Mouse (Mus musculus) 416B (cell line): ENCODE measurements around the gene Rad9a.
"Not testable (repeated sequence)": the region's sequence is repeated elsewhere in the genome, so short reads cannot be mapped to it uniquely, and the experiment has no call there.

Source experiments
- DNase-seq: peaks from one replicate; pipeline ENCODE4 v3.0.0; 2011; ENCODE audit warnings: low read depth

Rad9a gene

DNA sequence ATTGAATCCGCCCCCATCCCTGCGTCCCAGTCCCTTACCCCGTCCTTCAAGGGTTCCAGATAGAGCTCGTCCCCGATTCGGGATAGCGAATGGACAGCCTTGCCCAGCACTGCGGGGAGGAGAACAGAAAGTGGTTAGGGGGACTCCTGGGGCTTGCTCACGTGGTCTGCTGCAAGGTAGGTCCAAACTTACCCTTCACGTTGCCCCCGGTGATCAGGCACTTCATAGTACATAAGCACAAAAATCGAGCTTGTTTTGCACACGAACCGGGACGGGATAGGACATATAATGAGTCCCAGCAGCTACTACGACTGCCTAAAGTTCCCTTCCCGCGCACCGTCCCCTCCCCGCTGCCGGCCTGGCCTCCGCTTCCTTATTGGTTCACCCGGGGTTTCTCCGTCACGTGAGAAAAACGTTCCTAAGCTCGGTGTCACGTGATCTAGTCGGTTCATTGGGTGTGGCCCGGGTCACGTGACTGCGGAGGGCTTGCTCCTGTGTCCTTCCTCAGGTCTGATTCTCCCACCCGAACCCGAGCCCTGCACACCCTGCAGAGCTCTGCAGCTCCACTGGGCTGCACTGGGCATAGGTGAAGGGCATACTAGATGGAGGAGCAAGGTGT is at the start of gene Rad9a:
Gene Rad9a (minus strand): TSS at position 372 of the 619 bp plus-strand sequence.
- DNase-seq: peak; percentile 100

DNA sequence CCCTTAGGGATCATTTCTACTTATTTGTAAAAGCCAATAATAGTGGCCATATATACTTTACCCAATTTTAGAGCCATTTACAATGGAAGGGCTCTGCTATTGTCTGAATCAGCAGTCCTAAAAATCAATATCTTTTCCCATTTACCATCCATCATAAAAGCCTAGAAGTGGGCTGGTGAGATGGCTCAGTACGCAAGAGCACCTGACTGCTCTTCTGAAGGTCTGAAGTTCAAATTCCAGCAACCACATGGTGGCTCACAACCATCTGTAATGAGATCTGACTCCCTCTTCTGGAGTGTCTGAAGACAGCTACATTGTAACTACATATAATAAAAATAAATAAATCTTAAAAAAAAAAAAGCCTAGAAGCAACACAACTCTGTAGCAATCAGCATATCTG is 47.2 kb upstream of the Rad9a start:
- DNase-seq: not testable (repeated sequence)

DNA sequence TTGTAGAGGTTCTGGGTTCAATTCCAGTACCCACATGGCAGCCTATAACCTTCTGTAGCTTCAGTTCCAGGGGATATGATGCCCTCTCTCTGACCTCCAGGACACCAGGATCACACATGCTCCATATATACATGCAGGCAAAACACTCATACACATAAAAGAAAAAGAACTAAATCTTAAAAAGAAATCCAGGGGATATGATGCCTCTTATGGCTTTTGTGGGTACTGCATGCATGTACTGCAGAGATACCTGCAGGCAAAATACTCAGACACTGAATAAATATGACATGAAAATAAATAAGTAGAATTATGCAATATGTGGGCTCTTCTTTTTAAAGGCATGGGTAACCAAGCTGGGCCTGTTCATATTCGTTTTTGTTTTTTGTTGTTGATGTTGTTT is 45.5 kb upstream of the Rad9a start:
- peak; percentile 48 for DNase-seq

DNA sequence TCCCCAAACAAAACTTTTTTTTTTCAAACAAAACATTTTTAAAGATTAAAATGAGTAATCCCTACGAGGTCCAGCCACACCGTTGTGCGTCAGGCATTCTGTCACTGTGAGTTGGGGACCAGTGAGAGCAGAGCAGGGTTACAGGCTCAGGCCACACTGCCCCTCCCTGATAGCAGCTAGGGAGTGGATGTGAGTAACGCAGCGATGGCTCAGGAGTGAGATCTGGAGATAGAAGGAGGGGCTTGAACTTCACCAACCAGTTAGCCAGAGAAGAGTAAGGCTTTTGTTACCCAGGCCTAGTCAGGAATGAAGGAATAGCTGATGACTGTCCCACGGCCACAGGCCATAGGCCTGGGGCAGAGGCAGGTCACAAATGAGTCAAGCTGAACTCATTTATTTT is 43.3 kb upstream of the Rad9a start:
- no peak for DNase-seq

DNA sequence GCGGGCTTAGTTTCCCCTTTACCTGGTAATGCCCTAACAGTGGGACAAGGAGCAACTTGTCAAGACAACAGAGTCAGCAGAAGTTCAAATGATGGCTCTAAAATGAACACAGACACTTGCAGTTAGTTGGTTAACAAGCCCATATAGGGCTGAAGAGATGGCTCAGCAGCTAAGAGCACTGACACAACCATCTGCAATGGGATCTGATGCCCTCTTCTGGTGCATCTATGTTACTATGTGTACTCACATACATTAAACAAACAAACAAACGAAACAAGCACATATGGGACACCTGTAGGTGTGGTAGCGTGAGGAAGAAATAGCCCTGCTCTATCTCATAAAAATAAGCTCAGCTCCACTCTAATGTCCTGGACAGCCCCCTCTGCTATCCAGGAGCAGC is 41.0 kb upstream of the Rad9a start:
- DNase-seq: peak; percentile 46

DNA sequence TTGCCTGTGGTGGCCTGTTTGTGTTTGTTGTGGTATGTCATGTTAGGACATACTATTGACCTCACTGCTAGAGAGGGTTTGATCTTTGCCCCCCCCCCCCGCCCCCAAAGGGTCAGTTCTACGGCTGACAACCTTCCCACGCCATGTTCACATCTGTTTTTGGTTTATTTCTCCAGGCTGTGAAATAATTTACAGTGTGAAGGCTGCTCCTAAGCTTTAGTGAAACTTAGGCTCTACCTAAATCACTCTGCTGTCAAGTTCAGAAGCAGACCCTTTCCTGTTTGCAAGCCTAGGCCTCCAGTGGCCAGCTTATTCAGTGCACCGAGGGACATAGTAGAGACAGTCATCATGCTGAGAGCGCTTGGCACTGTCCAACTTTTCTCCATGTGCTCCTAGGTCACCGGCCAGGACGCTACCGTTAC is 38.8 kb upstream of the Rad9a start:
- no peak for DNase-seq

DNA sequence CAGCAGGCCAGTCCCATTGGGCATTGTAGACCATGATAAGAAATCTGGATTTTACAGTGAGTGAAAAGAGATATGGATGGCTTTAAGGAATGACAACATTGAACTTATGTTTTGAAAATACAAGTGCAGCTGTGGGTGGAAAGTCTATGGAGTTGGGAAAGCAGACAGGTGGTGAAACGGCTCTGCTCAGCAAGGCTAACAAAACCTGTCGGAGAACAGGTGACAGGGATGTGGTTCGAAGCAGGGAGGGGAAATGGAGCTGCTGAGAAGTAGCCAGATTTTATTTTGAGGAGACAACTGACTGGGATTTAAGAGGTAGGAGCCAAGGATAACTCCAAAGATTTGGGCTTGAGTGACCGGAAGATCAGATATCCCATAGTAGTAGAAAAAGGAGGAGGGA is 33.1 kb upstream of the Rad9a start:
- no peak for DNase-seq

DNA sequence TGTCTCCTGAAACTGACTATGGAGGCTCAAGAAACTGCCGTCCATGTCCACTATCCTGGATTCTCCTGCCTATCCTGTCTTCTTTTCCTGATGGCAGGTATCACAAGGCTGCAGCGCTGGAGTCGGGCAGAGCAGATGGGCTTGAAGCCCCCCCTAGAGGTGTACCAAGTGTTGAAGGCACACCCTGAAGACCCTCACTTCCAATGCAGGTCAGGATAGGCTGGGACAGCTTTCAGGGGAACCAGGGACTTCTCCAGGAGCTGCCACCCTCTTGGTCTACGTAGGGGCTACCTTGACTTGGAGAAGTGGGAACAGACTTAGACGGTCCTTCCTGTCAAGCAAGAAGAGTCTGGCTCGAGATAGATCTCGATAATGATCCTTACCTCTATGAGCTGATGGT is 31.2 kb upstream of the Rad9a start:
- no peak for DNase-seq

DNA sequence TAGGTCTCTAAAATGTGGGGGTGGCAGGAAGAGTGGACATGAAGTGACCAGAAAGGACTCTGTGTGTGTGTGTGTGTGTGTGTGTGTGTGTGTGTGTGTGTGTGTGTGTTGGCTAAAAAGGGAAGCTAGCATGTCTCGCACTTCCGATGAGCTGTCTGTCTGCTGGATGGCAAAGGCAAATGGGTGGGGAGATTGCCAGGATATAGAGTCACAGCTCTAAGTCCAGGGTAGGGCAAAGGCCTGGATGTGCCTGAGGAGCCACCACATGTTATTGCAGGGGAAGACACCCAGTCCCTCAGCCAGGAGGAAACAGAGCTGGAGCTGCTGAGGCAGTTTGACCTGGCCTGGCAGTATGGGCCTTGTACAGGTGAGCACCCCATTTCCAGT is 30.7 kb upstream of the Rad9a start:
- peak; percentile 90 for DNase-seq

DNA sequence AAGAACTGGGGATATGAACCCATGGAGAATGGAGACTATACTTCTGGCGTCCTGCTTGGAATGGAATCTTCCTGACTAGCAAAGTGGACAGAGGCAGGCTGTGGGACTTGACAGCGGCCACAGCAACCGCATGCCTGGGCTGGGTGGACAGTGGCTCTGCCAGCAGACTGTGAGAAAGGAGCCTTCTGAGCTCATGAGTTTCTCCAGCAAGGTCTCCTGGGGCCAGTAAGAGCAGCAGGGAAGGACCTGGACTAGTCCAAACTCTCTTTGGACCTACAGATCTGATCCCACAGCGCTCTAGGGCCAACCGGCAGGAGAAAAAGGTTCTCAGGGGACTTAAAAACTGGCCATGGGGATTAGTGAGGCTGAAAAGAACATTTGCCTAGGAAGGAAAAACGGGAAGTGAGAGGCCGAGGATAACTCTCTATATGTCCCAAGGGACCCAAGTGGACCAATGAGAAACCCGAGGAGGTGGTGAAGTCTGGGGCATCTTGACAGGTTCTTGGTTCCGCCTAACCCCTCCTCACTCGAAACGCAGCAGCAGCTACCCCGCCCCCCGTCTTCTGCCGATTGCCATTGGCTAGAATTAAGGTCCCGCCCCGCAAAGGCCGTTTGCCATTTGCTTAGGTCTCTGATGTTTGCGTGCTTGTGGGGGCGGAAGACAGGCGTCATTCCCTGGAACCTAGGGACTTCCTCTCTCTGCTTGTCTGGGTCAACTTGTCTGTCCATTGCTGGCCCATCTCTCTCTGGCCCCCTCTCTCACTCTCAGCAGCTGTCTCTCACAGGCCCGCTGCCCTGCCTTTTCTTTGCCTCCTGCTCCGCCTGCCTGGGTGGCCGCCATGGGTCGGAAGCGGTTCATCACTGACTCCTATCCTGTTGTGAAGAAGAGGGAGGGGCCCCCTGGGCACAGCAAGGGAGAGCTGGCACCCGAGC is 30.1 kb upstream of the Rad9a start, which contains the start of gene Pold4:
Gene Pold4 (plus strand): TSS at position 647 of the 933 bp plus-strand sequence.
- DNase-seq: peak; percentile 98

DNA sequence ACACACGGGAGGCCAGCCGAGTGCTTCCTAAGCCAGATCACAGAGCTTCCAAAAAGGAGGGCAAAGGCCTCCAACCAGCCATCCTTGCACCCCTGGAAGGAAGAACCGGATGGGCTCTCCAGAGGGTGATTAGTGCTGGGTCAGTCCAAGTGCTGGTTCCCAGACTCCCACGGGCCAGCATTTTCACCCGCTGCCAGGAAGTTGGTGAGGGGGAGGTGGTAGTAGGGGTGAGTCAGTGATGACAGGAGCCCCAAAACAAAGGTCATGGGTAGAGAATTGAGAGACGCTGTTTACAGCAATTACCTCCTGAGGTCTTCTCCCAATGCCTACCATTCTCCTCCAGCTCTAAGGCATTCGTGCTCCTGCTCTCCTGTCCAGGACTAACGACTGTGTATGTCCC is 29.0 kb upstream of the Rad9a start:
- DNase-seq: peak; percentile 29

DNA sequence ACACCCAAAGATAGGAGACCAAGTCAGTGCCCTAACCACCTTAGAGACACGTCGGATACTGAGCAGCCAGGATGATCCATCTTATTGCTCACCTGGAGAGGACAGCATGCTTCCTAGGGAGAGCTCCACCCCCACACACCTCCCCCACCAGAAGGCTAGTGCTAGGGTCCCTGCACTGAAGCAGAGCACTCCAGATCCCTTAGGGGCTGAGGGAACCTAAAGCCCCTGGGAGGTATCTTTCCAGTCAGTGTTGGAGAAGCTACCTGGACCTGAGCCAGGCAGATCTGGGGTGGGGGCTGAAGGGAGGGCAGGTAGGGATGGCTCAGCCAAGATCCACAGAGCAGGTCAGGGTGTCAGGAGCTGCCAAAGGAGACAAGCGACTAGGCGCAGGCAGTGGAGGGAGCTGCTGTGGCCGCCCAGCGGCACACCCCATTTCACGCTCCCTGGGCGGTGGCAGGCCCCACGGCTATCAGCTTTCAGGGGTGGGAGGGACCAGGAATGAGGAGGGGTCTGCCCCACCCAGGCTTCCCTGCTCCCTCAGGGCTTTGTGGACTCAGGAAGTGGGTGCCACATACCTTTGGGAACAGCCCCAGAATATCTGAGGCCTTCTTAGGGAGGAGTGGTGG is 28.1 kb upstream of the Rad9a start:
- no peak for DNase-seq

DNA sequence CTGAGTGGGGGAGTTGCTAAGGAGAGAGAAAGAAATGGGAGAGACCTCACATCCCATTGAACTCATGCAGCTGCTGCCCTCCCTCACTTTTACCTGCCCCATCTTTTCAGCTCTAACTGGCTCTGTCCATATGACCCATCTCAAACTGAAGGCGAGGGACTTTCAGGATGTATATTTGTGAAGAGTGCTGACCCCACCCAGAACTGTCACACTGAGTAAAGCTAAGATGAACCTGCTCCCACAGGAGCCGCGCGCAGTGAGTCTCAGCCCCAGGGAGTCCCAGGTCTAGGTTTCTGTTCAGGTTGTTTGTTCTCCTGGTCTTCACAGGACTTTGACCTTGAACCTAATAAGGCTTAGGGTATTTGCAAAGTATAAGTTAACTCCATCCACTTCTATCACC is 27.4 kb upstream of the Rad9a start:
- DNase-seq: no peak

DNA sequence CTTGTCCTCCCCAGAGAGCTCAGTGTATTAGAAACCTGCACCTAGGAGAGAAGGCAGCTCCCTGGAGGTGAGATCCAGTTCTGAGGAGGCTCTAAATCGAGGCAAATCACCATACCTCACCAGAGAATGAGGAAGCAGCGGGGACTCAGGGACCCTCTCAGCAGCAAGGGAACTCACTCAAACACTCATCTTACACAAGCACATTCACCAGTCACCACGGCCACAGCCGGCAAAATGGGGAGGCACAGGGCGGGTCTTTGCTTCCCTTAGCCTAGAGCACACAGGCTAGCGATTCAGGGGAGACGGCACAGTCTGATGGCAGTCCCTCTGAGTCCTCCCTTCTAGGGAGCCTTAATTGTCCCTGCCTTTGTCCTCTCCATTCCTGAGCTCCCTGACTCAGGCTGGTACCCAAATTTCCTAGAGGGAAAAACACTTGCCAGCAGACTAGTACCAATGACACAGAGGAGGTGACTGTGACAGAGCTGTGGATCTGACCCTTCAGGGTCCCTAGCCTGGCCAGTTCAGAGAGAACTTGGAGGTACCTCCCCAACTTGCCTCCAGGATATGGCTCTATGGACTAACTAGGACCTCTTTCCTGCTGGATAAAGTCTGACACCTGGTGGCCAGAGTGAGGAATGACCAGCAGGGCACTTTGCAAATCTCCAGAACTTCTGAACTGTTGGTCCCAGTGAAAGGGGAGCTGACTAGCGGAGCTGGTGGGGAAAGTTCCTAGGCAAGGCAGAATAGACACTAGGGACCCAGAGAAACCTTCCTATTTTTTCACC is 26.6 kb upstream of the Rad9a start:
- peak; percentile 88 for DNase-seq

DNA sequence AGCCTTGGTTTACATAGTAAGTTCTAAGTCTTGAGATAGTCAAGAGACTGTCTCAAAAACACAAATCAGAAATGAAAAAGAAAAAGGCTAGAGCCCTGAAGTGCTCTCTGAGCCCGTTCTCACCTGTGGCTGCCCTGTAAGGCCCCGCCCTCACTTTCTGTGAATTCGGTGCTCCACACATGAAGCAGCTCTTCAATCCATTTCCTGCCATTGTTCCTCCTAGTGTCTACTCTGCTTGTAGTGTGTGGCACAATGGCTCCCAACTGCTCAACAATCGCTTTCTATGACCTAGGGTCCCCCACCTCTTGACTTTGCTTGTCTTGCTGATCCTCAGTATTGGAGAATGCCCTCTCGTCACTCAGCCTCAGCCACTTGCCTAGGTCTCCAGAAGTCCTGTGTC is 26.0 kb upstream of the Rad9a start:
- no peak for DNase-seq

DNA sequence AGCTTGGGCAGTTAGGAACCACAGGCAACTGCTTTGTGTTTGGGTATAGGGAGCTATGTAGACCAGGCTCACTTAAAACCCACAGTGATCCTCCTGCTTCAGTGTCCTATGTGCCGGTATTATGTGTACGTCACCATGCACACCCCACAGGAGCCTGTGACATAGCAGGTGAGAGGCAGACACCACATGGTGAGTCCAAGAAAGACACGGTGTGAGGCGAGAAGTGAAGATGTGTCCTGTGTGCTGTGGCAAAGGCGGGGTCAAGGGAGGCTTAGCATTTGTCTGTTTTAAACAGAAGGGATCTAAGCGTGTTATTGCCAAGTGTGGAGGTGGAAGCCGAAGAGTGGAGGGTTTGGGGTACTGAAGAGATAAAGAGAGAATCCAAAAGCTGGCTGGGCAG is 25.3 kb upstream of the Rad9a start:
- no peak for DNase-seq

DNA sequence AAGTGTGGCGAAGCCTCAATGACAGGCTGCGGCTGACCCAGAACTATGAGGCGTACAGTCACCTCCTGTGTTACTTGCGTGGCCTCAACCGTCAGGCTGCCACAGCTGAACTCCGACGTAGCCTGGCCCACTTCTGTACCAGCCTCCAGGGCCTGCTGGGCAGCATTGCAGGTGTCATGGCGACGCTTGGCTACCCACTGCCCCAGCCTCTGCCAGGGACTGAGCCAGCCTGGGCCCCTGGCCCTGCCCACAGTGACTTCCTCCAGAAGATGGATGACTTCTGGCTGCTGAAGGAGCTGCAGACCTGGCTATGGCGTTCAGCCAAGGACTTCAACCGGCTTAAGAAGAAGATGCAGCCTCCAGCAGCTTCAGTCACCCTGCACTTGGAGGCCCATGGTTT is 20.7 kb upstream of the Rad9a start:
- DNase-seq: peak; percentile 65

DNA sequence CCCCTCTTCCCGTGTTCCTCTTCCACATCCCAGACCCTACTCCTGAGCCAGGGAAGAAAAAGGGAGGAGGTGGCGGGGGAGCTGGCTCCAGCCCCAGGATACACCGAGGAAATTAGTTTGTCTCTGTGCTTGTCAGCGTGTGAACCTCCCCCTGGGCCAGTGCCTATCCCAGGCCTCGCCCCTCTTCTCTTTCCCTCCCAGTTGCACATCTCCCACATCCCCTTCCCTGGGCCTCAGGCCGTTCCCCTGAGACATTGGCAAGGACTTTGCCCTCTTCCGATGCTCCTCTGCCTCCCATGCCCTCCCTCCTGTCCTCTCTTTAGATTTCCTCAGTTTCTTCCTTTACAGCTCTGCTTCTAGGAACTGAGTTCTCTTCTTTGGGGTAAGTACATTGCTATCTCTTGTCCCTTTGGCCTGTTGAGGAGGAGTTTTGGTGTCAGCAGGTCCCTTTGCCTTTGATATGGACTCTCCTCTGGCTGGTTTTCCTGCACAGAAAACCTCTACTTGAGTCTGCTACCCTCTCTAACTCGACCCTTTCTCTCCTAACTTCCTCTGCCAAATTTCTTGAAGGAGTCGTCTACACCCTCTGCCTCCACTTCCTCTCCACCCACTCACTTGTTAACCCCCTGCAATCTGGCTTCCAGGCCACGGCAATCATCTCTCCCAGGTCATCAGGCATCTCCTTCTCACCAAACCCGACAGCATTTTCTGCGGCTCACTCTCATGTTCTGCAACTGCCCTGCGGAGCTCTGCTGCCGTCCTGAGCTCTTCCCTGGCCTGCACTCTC is 19.7 kb upstream of the Rad9a start:
- DNase-seq: no peak

DNA sequence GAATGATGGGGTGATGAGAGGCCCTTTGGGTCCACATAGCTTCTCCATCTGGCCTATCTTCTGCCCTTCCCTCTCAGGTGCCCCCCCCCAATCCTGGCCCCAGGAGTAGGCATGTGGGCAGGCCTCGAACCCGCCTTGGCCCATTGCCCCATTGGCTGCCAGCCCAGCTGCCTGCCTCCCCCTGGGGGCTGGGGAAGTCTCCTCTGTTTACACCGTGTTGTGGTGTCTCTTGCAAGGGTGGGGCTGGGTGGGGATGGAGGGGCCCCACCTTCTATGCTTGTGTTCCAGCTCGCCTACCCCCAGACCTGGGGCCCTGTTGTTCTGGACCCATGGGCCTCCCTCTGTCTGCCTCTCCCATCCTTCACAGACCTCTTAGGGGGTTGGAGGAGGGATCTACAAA is 19.0 kb upstream of the Rad9a start:
- DNase-seq: no peak

DNA sequence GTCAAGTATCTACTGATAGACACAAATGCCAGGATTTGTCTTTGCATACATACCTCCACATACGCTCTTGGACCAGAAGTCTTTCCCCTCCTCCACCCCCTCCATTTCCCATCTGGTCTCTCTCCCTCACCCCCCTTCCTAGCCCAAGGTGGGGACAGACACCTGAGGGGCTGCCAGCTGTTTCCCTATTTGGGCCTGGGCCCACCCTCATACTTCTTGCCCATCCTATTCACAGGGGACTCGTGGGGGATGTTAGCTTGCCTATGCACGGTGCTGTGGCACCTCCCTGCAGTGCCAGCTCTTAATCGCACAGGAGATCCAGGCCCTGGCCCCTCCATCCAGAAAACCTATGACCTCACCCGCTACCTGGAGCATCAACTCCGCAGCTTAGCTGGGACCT is 18.5 kb upstream of the Rad9a start:
- DNase-seq: no peak

DNA sequence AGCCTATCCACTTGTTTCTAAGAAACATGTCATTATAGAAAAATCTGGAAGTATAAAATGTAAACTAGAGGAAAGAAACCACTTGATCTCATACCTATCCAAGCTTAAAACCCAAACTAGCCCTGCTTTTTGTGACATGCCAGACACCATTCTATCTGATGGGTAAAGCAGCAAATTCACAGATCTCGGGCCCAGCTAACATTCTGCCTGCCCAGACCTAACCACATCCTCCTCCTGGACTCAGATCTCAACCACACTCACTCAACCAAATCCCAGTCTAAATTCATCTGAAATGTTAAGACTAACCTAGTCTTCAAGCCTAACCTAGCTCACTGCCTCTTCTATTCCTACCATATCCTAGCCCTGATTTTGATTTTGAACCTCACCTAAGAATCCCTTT is 17.3 kb upstream of the Rad9a start:
- peak; percentile 58 for DNase-seq
